Mouse (Mus musculus) myocyte (in vitro differentiated cells): ENCODE results near the gene Armh3. TPM values are rescaled to one million over a fixed set of nuclear protein-coding genes. Genes with fewer than 3 reads are reported as not detected.

Source experiments
- H3K27me3 ChIP-seq: one replicate; pipeline ENCODE4 v1.6.1; 2011; ENCODE audit not compliant: control insufficient read depth, insufficient read depth, insufficient read length
- H3K36me3 ChIP-seq: one replicate; pipeline ENCODE4 v1.6.1; 2011; ENCODE audit not compliant: control insufficient read depth, insufficient read depth
- H3K4me2 ChIP-seq: one replicate; pipeline ENCODE4 v1.6.1; 2011; ENCODE audit warnings: low read depth, control low read depth
- H3K4me3 ChIP-seq: one replicate; pipeline ENCODE4 v1.5.1; 2011; ENCODE audit warnings: mild to moderate bottlenecking, control low read depth, moderate library complexity
- H3K79me2 ChIP-seq: one replicate; pipeline ENCODE4 v1.6.1; 2011; ENCODE audit not compliant: control insufficient read depth, insufficient read depth
- H3ac ChIP-seq: one replicate; pipeline ENCODE4 v1.6.1; 2011; ENCODE audit not compliant: control insufficient read depth, insufficient read length
- CEBPB ChIP-seq: IDR thresholded peaks from 2 replicates; pipeline ENCODE4 v1.6.1; 2011; ENCODE audit warnings: mild to moderate bottlenecking, moderate library complexity; ENCODE audit not compliant: poor library complexity, insufficient read depth, severe bottlenecking
- E2F4 ChIP-seq: IDR thresholded peaks from one replicate; pipeline ENCODE4 v1.6.1; 2011; ENCODE audit warnings: mild to moderate bottlenecking, control low read depth, moderate library complexity; ENCODE audit not compliant: insufficient read depth
- MAX ChIP-seq: IDR thresholded peaks from one replicate; pipeline ENCODE4 v1.6.1; 2011; ENCODE audit warnings: low read depth, mild to moderate bottlenecking, control low read depth
- MYOD1 ChIP-seq, 3 experiments: IDR thresholded peaks; one replicate each; pipeline ENCODE4 v1.6.1; 2011; ENCODE audit warnings: control low read depth in 2 of 3, low read depth in 2 of 3, mild to moderate bottlenecking in 2 of 3, moderate library complexity in 1 of 3; ENCODE audit not compliant: insufficient read length in 2 of 3, control insufficient read depth in 1 of 3
- MYOG ChIP-seq, 3 experiments: IDR thresholded peaks; one replicate each; pipeline ENCODE4 v1.6.1; 2011; ENCODE audit warnings: control low read depth in 2 of 3, low read depth in 2 of 3, mild to moderate bottlenecking in 2 of 3; ENCODE audit not compliant: insufficient read length in 2 of 3, control insufficient read depth in 1 of 3, insufficient read depth in 1 of 3
- POLR2A ChIP-seq: IDR thresholded peaks from one replicate; pipeline ENCODE4 v1.6.1; 2011; ENCODE audit warnings: low read depth, mild to moderate bottlenecking, control low read depth, moderate library complexity; ENCODE audit not compliant: insufficient read length
- POLR2AphosphoS2 ChIP-seq: IDR thresholded peaks from one replicate; pipeline ENCODE4 v1.6.1; 2011; ENCODE audit warnings: low read depth, control low read depth; ENCODE audit not compliant: insufficient read length
- REST ChIP-seq: IDR thresholded peaks from one replicate; pipeline ENCODE4 v1.6.1; 2011; ENCODE audit warnings: mild to moderate bottlenecking, control low read depth, moderate library complexity; ENCODE audit not compliant: insufficient read depth, insufficient read length
- SRF ChIP-seq: IDR thresholded peaks from one replicate; pipeline ENCODE4 v1.6.1; 2011; ENCODE audit warnings: low read depth; ENCODE audit not compliant: control insufficient read depth, insufficient read length
- TCF12 ChIP-seq: IDR thresholded peaks from one replicate; pipeline ENCODE4 v1.6.1; 2011; ENCODE audit warnings: mild to moderate bottlenecking, control low read depth; ENCODE audit not compliant: poor library complexity, insufficient read depth, severe bottlenecking
- TCF3 ChIP-seq: IDR thresholded peaks from one replicate; pipeline ENCODE4 v1.6.1; 2011; ENCODE audit warnings: low read depth, control low read depth; ENCODE audit not compliant: insufficient read length
- USF1 ChIP-seq: IDR thresholded peaks from one replicate; pipeline ENCODE4 v1.6.1; 2011; ENCODE audit warnings: low read depth, mild to moderate bottlenecking, control low read depth, moderate library complexity
- polyA plus RNA-seq: library from polyadenylated mRNA; unstranded; fragments of >200 nt; fragmentation: generic; extraction: Trizol; gene quantifications from one replicate; pipeline ENCODE4 v1.2.1, GENCODE M21; 2012; ENCODE audit warnings: missing spikeins

Gene Armh3
- polyA plus RNA-seq, 1 experiment: 9.7 TPM

- no peak overlapping the region for H3K4me2 ChIP-seq
- H3K79me2 ChIP-seq: no peaks in the 10 kb centered on the region
- H3ac ChIP-seq: no peak overlapping the region
- H3K27me3 ChIP-seq: no peaks in the 10 kb centered on the region
- H3K36me3 ChIP-seq: no peaks in the 10 kb centered on the region
- H3K4me3 ChIP-seq: no peak overlapping the region
- TF ChIP-seq SRF (no peak), POLR2AphosphoS2 (no peak), MYOD1 (IDR thresholded peaks at IDR 0.05; ENCODE audit: control insufficient read depth in 1 of 3, insufficient read length in 2 of 3, low read depth in 2 of 3) (no peak), MYOG (IDR thresholded peaks at IDR 0.05; ENCODE audit: control insufficient read depth in 1 of 3, insufficient read depth in 1 of 3, insufficient read length in 2 of 3, low read depth in 2 of 3) (no peak), USF1 (no peak), REST (no peak), POLR2A (no peak), MAX (no peak), TCF12 (no peak), CEBPB (no peak), E2F4 (no peak), TCF3 (no peak)
Measured at GRCm38 (mm10) chr19:45988238-45988637, 10.1 kb downstream of the Armh3 start.

GRCm38 (mm10) chr19:45984379-45984778 is 13.9 kb downstream of the Armh3 start:
- no peak overlapping the region for H3K4me2 ChIP-seq
- H3K36me3 ChIP-seq: no peaks in the 10 kb centered on the region
- H3K79me2 ChIP-seq: no peaks in the 10 kb centered on the region
- TF ChIP-seq POLR2AphosphoS2 (no peak), MYOD1 (IDR thresholded peaks at IDR 0.05; ENCODE audit: control insufficient read depth in 1 of 3, insufficient read length in 2 of 3, low read depth in 2 of 3) (no peak), TCF12 (no peak), MAX (no peak), CEBPB (no peak), SRF (no peak), MYOG (IDR thresholded peaks at IDR 0.05; ENCODE audit: control insufficient read depth in 1 of 3, insufficient read depth in 1 of 3, insufficient read length in 2 of 3, low read depth in 2 of 3) (no peak), TCF3 (no peak)
- H3K4me3 ChIP-seq: no peak overlapping the region
- no peaks in the 10 kb centered on the region for H3K27me3 ChIP-seq
- H3ac ChIP-seq: no peak overlapping the region

- no peak overlapping the region for H3ac ChIP-seq
- H3K4me3 ChIP-seq: no peak overlapping the region
- peaks cover 15% of the 10 kb centered on the region for H3K36me3 ChIP-seq
- H3K4me2 ChIP-seq: no peak overlapping the region
- no peak for TF ChIP-seq POLR2AphosphoS2
- TF ChIP-seq MYOD1 (IDR thresholded peaks at IDR 0.05; ENCODE audit: control insufficient read depth in 1 of 3, insufficient read length in 2 of 3, low read depth in 2 of 3): no peak
- no peak for TF ChIP-seq CEBPB
- no peak for TF ChIP-seq REST
- no peak for TF ChIP-seq SRF
- no peak for TF ChIP-seq TCF3
- TF ChIP-seq MYOG (IDR thresholded peaks at IDR 0.05; ENCODE audit: control insufficient read depth in 1 of 3, insufficient read depth in 1 of 3, insufficient read length in 2 of 3, low read depth in 2 of 3): no peak
- TF ChIP-seq MAX: no peak
- no peak for TF ChIP-seq E2F4
- no peak for TF ChIP-seq POLR2A
- TF ChIP-seq USF1: no peak
- TF ChIP-seq TCF12: no peak
- no peaks in the 10 kb centered on the region for H3K27me3 ChIP-seq
- no peaks in the 10 kb centered on the region for H3K79me2 ChIP-seq
Measured at GRCm38 (mm10) chr19:45960770-45961169, 37.5 kb downstream of the Armh3 start.

- H3K4me2 ChIP-seq: no peak overlapping the region
- H3ac ChIP-seq: no peak overlapping the region
- H3K4me3 ChIP-seq: no peak overlapping the region
Measured at GRCm38 (mm10) chr19:45956736-45957135, 41.6 kb downstream of the Armh3 start.

GRCm38 (mm10) chr19:45953286-45953685 is 45.0 kb downstream of the Armh3 start:
- H3K4me3 ChIP-seq: no peak overlapping the region
- no peak overlapping the region for H3ac ChIP-seq
- no peaks in the 10 kb centered on the region for H3K27me3 ChIP-seq
- H3K79me2 ChIP-seq: no peaks in the 10 kb centered on the region
- no peak for TF ChIP-seq POLR2A
- no peak for TF ChIP-seq REST
- TF ChIP-seq CEBPB: no peak
- TF ChIP-seq TCF3: no peak
- H3K4me2 ChIP-seq: no peak overlapping the region
- H3K36me3 ChIP-seq: peaks cover 3% of the 10 kb centered on the region

More at GRCm38 (mm10) chr19:45956736-45957135, 41.6 kb downstream of the Armh3 start:
- no peaks in the 10 kb centered on the region for H3K27me3 ChIP-seq
- TF ChIP-seq MAX (no peak), MYOD1 (IDR thresholded peaks at IDR 0.05; ENCODE audit: control insufficient read depth in 1 of 3, insufficient read length in 2 of 3, low read depth in 2 of 3) (no peak), SRF (no peak), TCF3 (no peak), REST (no peak), POLR2AphosphoS2 (no peak)
- no peaks in the 10 kb centered on the region for H3K79me2 ChIP-seq
- H3K36me3 ChIP-seq: peaks cover 7% of the 10 kb centered on the region
